Mouse (Mus musculus) NIH3T3 (cell line): ENCODE measurements around the gene Tox3.

Experiments used
- DNase-seq: peaks from one replicate; pipeline ENCODE4 v3.0.0-alpha.2; 2012; ENCODE audit warnings: low read depth

The Tox3 gene

DNA sequence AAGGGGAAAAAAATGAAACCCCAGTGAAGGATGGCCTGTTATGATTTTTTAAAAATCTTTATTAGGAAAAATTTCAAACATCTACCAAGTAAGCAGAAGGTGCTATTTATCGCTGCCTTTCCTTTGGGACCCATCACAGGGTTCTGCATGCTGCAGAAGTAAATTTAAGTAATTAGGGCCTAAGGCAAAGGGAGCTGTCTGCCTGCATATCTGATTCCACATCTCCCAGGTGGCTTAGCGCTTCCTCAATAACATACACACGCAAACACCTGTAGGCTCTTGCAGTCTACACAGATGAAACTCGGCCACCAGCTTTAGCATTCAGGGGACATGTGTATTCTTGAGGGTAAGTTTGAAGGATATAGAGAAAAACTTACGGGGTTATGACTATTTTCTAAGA lies 104.2 kb downstream of the Tox3 start:
- DNase-seq: no peak

DNA sequence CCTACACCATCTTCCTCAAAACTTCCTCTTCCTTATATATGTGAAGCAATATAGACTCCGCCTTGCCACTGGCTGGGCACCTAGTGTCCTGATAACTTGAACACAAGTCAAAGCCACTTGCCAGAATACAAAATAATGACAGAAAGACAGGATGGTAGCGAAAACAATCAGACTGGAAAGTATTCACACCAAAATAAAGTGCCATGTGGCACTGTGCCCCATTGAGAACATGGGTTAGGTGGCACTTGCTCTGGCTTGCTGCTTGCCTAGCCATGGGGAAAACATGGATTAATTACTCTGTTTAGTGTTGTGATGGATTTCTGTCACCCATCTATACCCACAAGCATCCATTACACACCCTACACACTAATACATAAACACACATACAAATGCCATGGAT lies 105.8 kb downstream of the Tox3 start:
- no peak for DNase-seq

DNA sequence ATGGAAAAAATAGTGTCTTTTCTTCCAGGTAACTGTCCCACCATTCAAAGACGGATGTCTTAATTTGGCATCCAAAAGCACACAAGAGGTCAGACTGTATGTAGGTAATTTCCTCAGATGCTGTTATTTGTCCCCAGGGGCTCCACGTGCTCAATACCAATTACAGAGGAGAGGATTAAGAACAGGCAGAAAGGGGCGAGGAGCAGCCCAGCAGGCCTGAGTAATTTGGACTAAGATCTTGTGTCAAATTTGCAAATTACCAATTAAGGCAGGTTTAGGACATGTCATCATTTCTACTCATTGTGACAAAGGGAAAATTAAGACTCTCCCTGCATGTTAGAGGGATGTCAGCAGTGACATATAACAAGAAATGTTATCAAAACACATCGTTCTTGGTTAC lies 106.7 kb downstream of the Tox3 start:
- DNase-seq: no peak

DNA sequence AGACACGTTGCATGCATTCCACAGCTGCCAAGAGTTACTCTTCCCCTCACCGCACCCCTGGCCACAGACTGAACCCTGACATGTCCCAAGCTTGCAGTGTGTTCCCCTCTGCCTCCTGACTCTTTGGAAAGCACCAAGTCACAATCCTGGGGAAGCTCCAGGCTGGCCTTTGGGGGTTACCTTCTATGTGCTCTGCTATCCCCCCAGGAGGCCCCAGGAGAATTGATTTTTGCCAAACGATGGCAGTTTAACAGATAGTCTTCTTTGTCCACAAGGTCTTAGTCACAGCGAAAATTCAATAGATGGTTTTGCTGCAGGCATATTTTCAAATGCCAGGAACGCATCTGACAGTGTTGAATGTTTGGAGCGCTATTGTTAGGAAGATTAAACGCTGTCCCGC lies 115.6 kb downstream of the Tox3 start:
- no peak for DNase-seq

DNA sequence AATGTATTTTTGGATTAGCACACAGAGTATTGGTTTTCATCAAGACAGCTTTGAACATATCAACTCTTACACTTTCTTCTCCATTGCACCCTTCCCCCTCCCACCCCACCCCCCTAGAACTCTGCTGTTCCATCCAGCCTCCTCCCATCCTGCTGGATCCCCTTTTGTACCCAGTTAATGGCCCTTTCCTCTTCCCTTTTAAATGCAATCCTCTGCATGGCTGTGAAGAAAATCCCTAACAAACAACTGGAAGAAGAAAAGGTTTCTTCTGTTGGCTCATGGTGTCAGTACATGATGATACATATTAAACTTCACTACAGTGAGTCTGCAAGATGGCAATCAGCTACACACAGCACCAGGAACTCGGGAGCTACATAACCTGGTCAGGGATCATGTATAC lies 124.0 kb downstream of the Tox3 start:
- no peak for DNase-seq

DNA sequence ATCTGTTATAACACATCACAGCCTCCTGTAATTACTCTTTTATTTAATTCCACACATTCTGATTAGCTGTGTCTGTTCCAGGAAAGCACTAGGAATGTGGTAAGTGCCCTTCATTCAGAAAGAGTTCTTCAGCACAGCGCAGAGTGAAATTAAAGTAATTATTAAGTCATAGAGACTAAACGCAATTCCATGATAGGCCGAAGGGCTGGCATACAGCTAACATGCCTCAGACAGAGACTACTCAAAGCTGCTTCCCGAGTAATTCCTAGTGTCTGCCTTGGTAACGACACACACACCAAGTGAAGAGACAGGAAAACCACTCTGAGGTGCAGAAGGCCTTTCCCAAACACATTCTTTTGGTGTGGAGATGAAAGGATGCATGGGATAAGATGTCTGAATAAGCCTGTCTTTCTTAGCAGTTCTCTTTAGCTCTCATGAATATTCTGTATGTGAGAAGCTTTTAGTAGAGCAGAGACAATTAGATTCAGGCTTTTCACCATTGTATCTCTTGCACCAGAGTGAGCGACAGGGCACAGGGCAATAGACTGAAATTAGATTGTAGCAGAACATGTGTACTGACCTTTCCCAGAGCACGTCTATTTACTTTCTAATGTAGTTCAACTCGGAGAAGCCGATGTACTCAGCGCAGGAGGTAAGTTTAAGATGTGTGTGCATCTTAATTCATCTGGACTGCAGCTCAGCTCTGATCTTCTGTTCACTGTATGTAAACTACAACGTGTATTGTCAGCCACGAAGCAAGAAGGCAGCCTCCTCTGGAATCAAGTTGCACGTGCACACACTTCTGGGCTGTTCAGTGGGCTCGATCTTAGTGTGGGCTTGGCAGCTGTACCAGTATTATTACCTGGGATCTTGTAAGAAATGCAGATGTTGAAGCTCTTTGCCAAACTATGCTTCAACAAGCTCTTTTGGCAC lies 138.8 kb downstream of the Tox3 start:
- DNase-seq: no peak
